Mouse (Mus musculus): ENCODE results near the gene Tex2. TPM values are rescaled to one million over a fixed set of nuclear protein-coding genes. Genes with fewer than 3 reads are reported as not detected.
"Not testable (repeated sequence)": the region's sequence is repeated elsewhere in the genome, so short reads cannot be mapped to it uniquely, and the experiment has no call there.

Gene Tex2
- total RNA-seq, 2 experiments from 2014 or later: 144 TPM

GRCm38 (mm10) chr11:106502631-106503424 is 110.4 kb downstream of the Tex2 start:
- no peak for DNase-seq (ENCODE audit: low spot score in 2 of 2)
- peak overlapping the region; percentile 100 for H3K27ac ChIP-seq
- no peak overlapping the region for H3K4me3 ChIP-seq
- no peak for TF ChIP-seq CTCF (conservative IDR thresholded peaks at IDR 0.05)

- no peak for DNase-seq (ENCODE audit: low spot score in 2 of 2)
- no peak overlapping the region for H3K4me3 ChIP-seq
- H3K27ac ChIP-seq: peak overlapping the region; percentile 100
- no peak for TF ChIP-seq CTCF (conservative IDR thresholded peaks at IDR 0.05)
These were observed 111.1 kb downstream of the Tex2 start for GRCm38 (mm10) chr11:106502159-106502505.

DNA sequence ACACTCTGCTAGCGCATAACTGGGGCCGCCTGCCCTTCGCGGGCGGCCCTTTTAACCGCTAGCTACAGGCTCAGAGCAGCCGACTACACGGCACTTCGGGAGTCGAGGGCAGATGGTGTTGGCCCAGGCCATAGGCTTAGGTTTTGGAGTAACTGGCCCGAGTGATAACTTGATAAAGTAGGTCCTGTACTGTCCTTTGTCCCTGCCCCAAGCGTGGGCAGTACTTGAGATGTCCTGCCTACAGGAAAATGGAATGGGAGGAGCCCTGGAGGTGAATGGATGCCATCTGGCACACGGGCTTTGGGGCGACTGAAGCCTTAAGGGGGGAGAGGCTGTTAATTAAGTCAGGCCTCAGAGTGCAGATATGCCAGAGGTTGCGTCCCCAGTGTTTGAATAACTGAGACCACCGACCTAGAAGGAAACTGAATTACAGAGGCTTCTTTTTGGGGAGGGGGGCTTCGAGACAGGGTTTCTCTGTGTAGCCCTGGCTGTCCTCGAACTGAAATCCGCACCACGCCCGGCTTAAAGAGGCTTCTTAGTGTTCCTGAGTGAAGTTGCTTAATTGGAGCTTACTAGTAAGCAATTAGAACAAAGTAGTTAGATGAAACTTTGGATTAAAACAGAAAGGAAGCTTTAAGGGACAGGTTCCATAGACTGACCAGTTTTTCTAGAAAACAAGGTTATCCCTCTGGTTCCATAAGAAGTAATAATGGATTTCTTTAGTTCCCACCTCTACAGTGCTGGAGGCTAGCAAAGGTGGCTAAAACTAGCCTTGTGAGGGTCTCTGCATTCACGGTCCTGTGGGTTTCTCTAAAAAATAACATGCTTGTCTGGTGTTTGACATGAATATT is 111.7 kb downstream of the Tex2 start:
- no peak for TF ChIP-seq CTCF (conservative IDR thresholded peaks at IDR 0.05)
- H3K4me3 ChIP-seq: peak overlapping the region; percentile 100
- peak; percentile 22 to 49 for DNase-seq (ENCODE audit: low spot score in 2 of 2)
- H3K27ac ChIP-seq: peak overlapping the region; percentile 100

- Histone ChIP-seq H3K27ac (peak overlapping the region; percentile 100), H3K4me3 (peak overlapping the region; percentile 100)
- peak; percentile 89 to 97 for DNase-seq (ENCODE audit: low spot score in 2 of 2)
- TF ChIP-seq CTCF (conservative IDR thresholded peaks at IDR 0.05): no peak
These were observed 112.6 kb downstream of the Tex2 start for GRCm38 (mm10) chr11:106500393-106501307.

- no peak for DNase-seq (ENCODE audit: low spot score in 2 of 2)
- no peak overlapping the region for H3K27ac ChIP-seq
- TF ChIP-seq CTCF (conservative IDR thresholded peaks at IDR 0.05): no peak
- H3K4me3 ChIP-seq: no peak overlapping the region
These were observed 114.4 kb downstream of the Tex2 start for GRCm38 (mm10) chr11:106498739-106499379.

DNA sequence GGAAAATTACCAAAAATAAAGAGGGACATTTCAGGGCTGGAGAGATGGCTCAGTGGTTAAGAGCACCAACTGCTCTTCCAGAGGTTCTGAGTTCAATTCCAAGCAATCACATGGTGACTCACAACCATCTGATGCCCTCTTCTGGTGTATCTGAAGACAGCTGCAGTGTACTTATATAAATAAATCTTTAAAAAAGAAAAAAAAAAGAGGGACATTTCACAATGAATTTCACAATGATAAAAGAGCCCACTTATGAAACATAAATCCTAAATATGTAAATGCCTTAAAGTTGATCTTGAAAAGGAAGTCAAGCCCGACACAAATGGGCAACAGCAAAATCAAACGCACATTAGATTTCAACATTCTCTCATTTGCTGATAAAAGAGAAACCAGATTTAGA is 115.3 kb downstream of the Tex2 start:
- Histone ChIP-seq H3K27ac (no peak overlapping the region), H3K4me3 (no peak overlapping the region)
- TF ChIP-seq CTCF (conservative IDR thresholded peaks at IDR 0.05): peak; percentile 54
- no peak for DNase-seq (ENCODE audit: low spot score in 2 of 2)

GRCm38 (mm10) chr11:106497009-106497408 is 116.2 kb downstream of the Tex2 start:
- H3K27ac ChIP-seq; DNase-seq (ENCODE audit: low spot score in 2 of 2); H3K4me3 ChIP-seq: not testable (repeated sequence)

GRCm38 (mm10) chr11:106492984-106493669 is 120.1 kb downstream of the Tex2 start:
- no peak for DNase-seq (ENCODE audit: low spot score in 2 of 2)
- H3K4me3 ChIP-seq: no peak overlapping the region

DNA sequence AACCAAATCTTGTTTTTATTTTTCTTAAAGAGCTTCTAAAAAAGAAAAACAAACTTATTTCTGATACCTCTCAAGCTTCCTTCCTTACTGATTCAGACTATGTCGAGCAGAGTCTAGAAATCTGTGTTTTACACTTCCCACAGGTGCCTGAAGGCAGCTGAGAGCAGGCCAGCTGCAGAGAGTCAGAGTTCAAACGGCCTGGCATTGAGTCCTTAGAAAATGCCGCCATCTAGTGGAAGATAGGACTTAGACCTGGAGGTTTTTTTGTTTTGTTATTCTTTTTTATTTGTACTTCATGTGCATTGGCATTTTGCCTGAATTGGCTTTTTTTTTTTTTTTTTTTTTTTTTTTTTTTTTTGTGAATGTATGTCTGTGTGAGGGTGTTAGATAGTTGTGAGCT is 121.8 kb downstream of the Tex2 start:
- peak; percentile 45 to 52 for DNase-seq (ENCODE audit: low spot score in 2 of 2)
- TF ChIP-seq CTCF (conservative IDR thresholded peaks at IDR 0.05): peak; percentile 82
- Histone ChIP-seq H3K4me3 (no peak overlapping the region), H3K27ac (no peak overlapping the region)

More at GRCm38 (mm10) chr11:106492984-106493669, 120.1 kb downstream of the Tex2 start:
- TF ChIP-seq CTCF (conservative IDR thresholded peaks at IDR 0.05): no peak
- no peak overlapping the region for H3K27ac ChIP-seq

GRCm38 (mm10) chr11:106490600-106490999 is 122.6 kb downstream of the Tex2 start:
- H3K4me3 ChIP-seq; H3K27ac ChIP-seq; DNase-seq (ENCODE audit: low spot score in 2 of 2): not testable (repeated sequence)

- no peak for TF ChIP-seq CTCF (conservative IDR thresholded peaks at IDR 0.05)
- H3K4me3 ChIP-seq: no peak overlapping the region
- no peak overlapping the region for H3K27ac ChIP-seq
- DNase-seq (ENCODE audit: low spot score in 2 of 2): no peak
These were observed 123.2 kb downstream of the Tex2 start for GRCm38 (mm10) chr11:106490057-106490456.

Data from layer of hippocampus, adult 2 months (tissue).